In genomic region chr8:106136156-106137130, GRCm38 (mm10) we compare ENCODE assay signal across 8 mouse cellular contexts. TPM values are rescaled to one million over a fixed set of nuclear protein-coding genes. Genes with fewer than 3 reads are reported as not detected.
DNase-seq lines count a peak whose midpoint lies in the region; ATAC-seq lines count a peak whose summit lies in the region.

TSS of gene Esrp2 (minus strand) at chr8:106136974.

- under 1% methylated on average over 86 of the region's 86 CpGs for WGBS in heart, embryonic 10.5 days
- under 1% methylated on average over 79 of the region's 86 CpGs for WGBS in kidney, embryonic 15.5 days

- H3K4me3 ChIP-seq in heart, embryonic 10.5 days, result peak within 1 kb of the TSS; percentile 69
- peak within 1 kb of the TSS; percentile 58 for H3K4me3 ChIP-seq in kidney, embryonic 15.5 days (replicated peaks)

- ATAC-seq in kidney, embryonic 15.5 days (replicated peaks; ENCODE audit: low FRiP score), result peak; percentile 55

- peaks cover 16% of the 10 kb centered on the region for H3K36me3 ChIP-seq in heart, embryonic 10.5 days
- H3K36me3 ChIP-seq in kidney, embryonic 15.5 days, result peaks cover 18% of the 10 kb centered on the region
- 0 out of 2 replicates have a peak, but pooled peaks cover 2% of the 10 kb centered on the region for H3K36me3 ChIP-seq in splenic B cell, adult 2 months (ENCODE audit: control insufficient read depth, insufficient read depth, low read length, poor library complexity, severe bottlenecking)

- H3K4me1 ChIP-seq in heart, embryonic 10.5 days, result peaks cover 46% of the 10 kb centered on the region
- H3K4me1 ChIP-seq in kidney, embryonic 15.5 days, result peaks cover 58% of the 10 kb centered on the region

- H3K9me3 ChIP-seq in heart, embryonic 10.5 days, result no peaks in the 10 kb centered on the region
- no peaks in the 10 kb centered on the region for H3K9me3 ChIP-seq in kidney, embryonic 15.5 days (replicated peaks)

- peak within 1 kb of the TSS; percentile 87 for H3K27ac ChIP-seq in heart, embryonic 10.5 days
- H3K27ac ChIP-seq in kidney, embryonic 15.5 days, result peak within 1 kb of the TSS; percentile 89

- H3K27me3 ChIP-seq in heart, embryonic 10.5 days (ENCODE audit: insufficient read depth, poor library complexity, severe bottlenecking), result peaks cover 53% of the 10 kb centered on the region
- H3K27me3 ChIP-seq in kidney, embryonic 15.5 days, result peaks cover 65% of the 10 kb centered on the region
- H3K27me3 ChIP-seq in splenic B cell, adult 2 months (ENCODE audit: control insufficient read depth, insufficient read depth, low read length, poor library complexity, severe bottlenecking), result no peaks in the 10 kb centered on the region; the same call in 1 of the 2 replicates

- peak within 1 kb of the TSS; percentile 67 for H3K4me2 ChIP-seq in kidney, embryonic 15.5 days

- H3K9ac ChIP-seq in kidney, embryonic 15.5 days, result peak within 1 kb of the TSS; percentile 53

- peak; percentile 65 for DNase-seq in CD4-positive helper T cell, adult 2 months (ENCODE audit: low read depth, low spot score)
- DNase-seq in adrenal gland, postnatal 14 days, result peak; percentile 78
- DNase-seq in heart, embryonic 10.5 days (ENCODE audit: low spot score), result peak; percentile 86
- DNase-seq in lung, postnatal 10 days, result peak; percentile 88
- DNase-seq in splenic B cell, adult 2 months (ENCODE audit: low read depth, low spot score), result peak; percentile 55
- no peak for DNase-seq in layer of hippocampus, adult 9-10 months (ENCODE audit: low spot score)
- no peak for DNase-seq in layer of hippocampus, postnatal 14 days (ENCODE audit: low spot score in 2 of 2)

RNA-seq across cellular contexts. Expression of gene Esrp2, which starts in this region (rescaled TPM):
- 5.3 and 8.8 TPM in 2 replicates for total RNA-seq in adrenal gland, postnatal 14 days (2021)
- 2.4 and 5.4 TPM in 2 replicates for polyA plus RNA-seq in heart, embryonic 10.5 days (2016; fragmentation: Nextera tagmentation; extraction: Ambion mirVana)
- 14.9 and 15.8 TPM in 2 replicates for polyA plus RNA-seq in kidney, embryonic 15.5 days (2015; fragmentation: Nextera tagmentation; extraction: Ambion mirVana)
- total RNA-seq in layer of hippocampus, postnatal 14 days (2021), result not detected

Comparison
In these comparisons a context has a peak if more than half of its experiments do, and no peak if none do; other contexts are left out.
1. DNase-seq: peak in CD4-positive helper T cell, adult 2 months (single experiment), adrenal gland, postnatal 14 days (single experiment), heart, embryonic 10.5 days (single experiment), lung, postnatal 10 days (single experiment) and splenic B cell, adult 2 months (single experiment); none in layer of hippocampus, adult 9-10 months (single experiment) and layer of hippocampus, postnatal 14 days (0 of 2).